Mouse (Mus musculus) erythroblast, embryonic 14.5 days (primary cell): ENCODE measurements around the gene Nmral1.

ENCODE experiments used
- GATA1 ChIP-seq: IDR thresholded peaks from 2 replicates; pipeline ENCODE4 v1.6.1; 2012; ENCODE audit warnings: low read length, inconsistent platforms, mixed read lengths
- TAL1 ChIP-seq: IDR thresholded peaks from 3 replicates; pipeline ENCODE4 v1.6.1; 2012; ENCODE audit warnings: low read length, inconsistent platforms, mixed read lengths

DNA sequence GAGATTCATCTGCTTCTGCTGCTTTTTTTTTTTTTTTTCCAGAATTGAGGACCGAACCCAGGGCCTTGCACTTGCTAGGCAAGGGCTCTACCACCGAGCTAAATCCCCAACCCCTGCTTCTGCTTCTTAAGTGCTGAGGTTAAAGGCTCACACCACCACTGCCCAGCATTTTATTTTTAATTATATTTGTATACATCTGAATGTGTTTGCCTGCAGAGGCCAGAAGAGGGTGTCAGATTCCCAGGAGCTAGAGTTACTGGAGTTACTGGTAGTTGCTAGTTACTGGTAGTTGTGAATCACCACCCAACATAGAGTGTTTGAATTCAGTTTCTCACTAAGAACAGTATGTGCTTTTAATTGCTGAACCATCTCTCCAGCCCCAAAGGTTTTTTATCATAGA lies 20.8 kb upstream of the Nmral1 start:
- TF ChIP-seq GATA1: no peak
- TF ChIP-seq TAL1: no peak
